Comparison of ENCODE assay signal across 8 mouse cellular contexts in the genomic region with DNA sequence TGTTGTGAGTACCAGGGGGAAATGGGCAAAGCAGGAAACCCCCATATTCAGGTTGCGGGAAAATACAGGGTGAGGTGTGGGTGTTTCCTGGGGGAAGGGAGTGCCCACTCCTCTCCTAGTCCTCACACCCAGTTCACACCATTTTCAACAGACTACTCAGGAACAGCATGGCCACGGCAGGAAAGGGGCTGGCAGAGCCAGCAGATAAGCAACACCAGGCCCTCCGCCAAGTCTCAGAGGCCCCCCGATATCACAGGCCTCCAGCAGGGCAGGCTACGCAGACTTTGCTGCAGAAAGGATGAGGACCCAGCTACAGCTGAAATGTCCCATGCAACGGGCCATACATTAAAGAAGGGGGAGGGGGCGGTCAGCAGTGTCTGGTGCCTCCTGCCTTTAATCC. TPM values are rescaled to one million over a fixed set of nuclear protein-coding genes. Genes with fewer than 3 reads are reported as not detected.
A peak's percentile ranks its signal among the peaks of the same experiment; 100 is the strongest.
DNase-seq lines count a peak whose midpoint lies in the region; ATAC-seq and TF ChIP-seq lines count a peak whose summit lies in the region.
"Had no signal": no experiment of that assay in that cellular context is flagged by ENCODE, and none has a peak within 500 bp of the region (broad histone marks: within the 10 kb centered on the region; RNA-seq: fewer than 3 reads in every experiment).

No protein-coding gene starts in this region.

- no peak overlapping the region for H3K4me2 ChIP-seq in midbrain, embryonic 15.5 days
- H3K4me2 ChIP-seq in forebrain, embryonic 14.5 days (ENCODE audit: low read length): no peak overlapping the region
- peak overlapping the region; percentile 24; the same call in 1 of the 2 replicates for H3K4me2 ChIP-seq in intestine, postnatal 0 days (replicated peaks; ENCODE audit: low read depth)
- peak overlapping the region; percentile 33; the same call in 1 of the 2 replicates for H3K4me2 ChIP-seq in stomach, embryonic 15.5 days

- H3K4me1 ChIP-seq in midbrain, embryonic 10.5 days: peaks cover 43% of the 10 kb centered on the region
- peaks cover 13% of the 10 kb centered on the region for H3K4me1 ChIP-seq in midbrain, embryonic 15.5 days
- peaks cover 16% of the 10 kb centered on the region for H3K4me1 ChIP-seq in forebrain, embryonic 14.5 days (ENCODE audit: control insufficient read depth, insufficient read depth, low read length)
- H3K4me1 ChIP-seq in intestine, postnatal 0 days (replicated peaks; ENCODE audit: control insufficient read depth, insufficient read depth, low read length): peaks cover 36% of the 10 kb centered on the region
- peaks cover 70% of the 10 kb centered on the region for H3K4me1 ChIP-seq in stomach, embryonic 15.5 days

- no peak for TF ChIP-seq CTCF in intestine, postnatal 0 days (IDR thresholded peaks at IDR 0.05; ENCODE audit: low read depth)

- peaks cover 5% of the 10 kb centered on the region; the same call in 1 of the 2 replicates for H3K9me3 ChIP-seq in midbrain, embryonic 10.5 days (replicated peaks)
- no peaks in the 10 kb centered on the region for H3K9me3 ChIP-seq in midbrain, embryonic 15.5 days
- H3K9me3 ChIP-seq in forebrain, embryonic 14.5 days (replicated peaks; ENCODE audit: control insufficient read depth, low read length): no peaks in the 10 kb centered on the region
- H3K9me3 ChIP-seq in intestine, postnatal 0 days (ENCODE audit: control insufficient read depth): no peaks in the 10 kb centered on the region
- no peaks in the 10 kb centered on the region for H3K9me3 ChIP-seq in stomach, embryonic 15.5 days

- ATAC-seq in midbrain, embryonic 15.5 days (replicated peaks): no peak
- ATAC-seq in forebrain, embryonic 14.5 days: no peak
- no peak for ATAC-seq in intestine, postnatal 0 days
- peak; percentile 57; the same call in 1 of the 2 replicates for ATAC-seq in stomach, embryonic 15.5 days (ENCODE audit: insufficient read depth, low FRiP score, low read depth)
- ATAC-seq in activated CD4-positive, CD25-positive, alpha-beta regulatory T cell, adult 4 months: no peak

- H3K27me3 ChIP-seq in midbrain, embryonic 10.5 days (ENCODE audit: low read depth, poor library complexity, severe bottlenecking): no peaks in the 10 kb centered on the region
- H3K27me3 ChIP-seq in midbrain, embryonic 15.5 days (replicated peaks): no peaks in the 10 kb centered on the region
- no peaks in the 10 kb centered on the region for H3K27me3 ChIP-seq in forebrain, embryonic 14.5 days (replicated peaks; ENCODE audit: control insufficient read depth, insufficient read depth, low read length)
- H3K27me3 ChIP-seq in intestine, postnatal 0 days (replicated peaks; ENCODE audit: control insufficient read depth, insufficient read depth, low read length): no peaks in the 10 kb centered on the region
- no peaks in the 10 kb centered on the region for H3K27me3 ChIP-seq in stomach, embryonic 15.5 days (replicated peaks)

- no peak overlapping the region for H3K4me3 ChIP-seq in midbrain, embryonic 10.5 days
- H3K4me3 ChIP-seq in midbrain, embryonic 15.5 days: no peak overlapping the region
- H3K4me3 ChIP-seq in forebrain, embryonic 14.5 days (ENCODE audit: low read depth, low read length): no peak overlapping the region
- no peak overlapping the region for H3K4me3 ChIP-seq in intestine, postnatal 0 days (ENCODE audit: low read depth, low read length)
- no peak overlapping the region for H3K4me3 ChIP-seq in stomach, embryonic 15.5 days (replicated peaks)

- intact Hi-C loops in left cerebral cortex, postnatal 14 days (cut with DNase I): no loop called here

- no peak overlapping the region for H3K9ac ChIP-seq in midbrain, embryonic 15.5 days
- H3K9ac ChIP-seq in forebrain, embryonic 14.5 days (ENCODE audit: low read length): no peak overlapping the region
- no peak overlapping the region for H3K9ac ChIP-seq in intestine, postnatal 0 days (ENCODE audit: low read depth, low read length)
- no peak overlapping the region for H3K9ac ChIP-seq in stomach, embryonic 15.5 days

- peaks cover 44% of the 10 kb centered on the region for H3K36me3 ChIP-seq in midbrain, embryonic 10.5 days
- no peaks in the 10 kb centered on the region for H3K36me3 ChIP-seq in midbrain, embryonic 15.5 days (replicated peaks)
- H3K36me3 ChIP-seq in forebrain, embryonic 14.5 days (ENCODE audit: control insufficient read depth, insufficient read depth, low read length): no peaks in the 10 kb centered on the region
- no peaks in the 10 kb centered on the region for H3K36me3 ChIP-seq in intestine, postnatal 0 days (ENCODE audit: control insufficient read depth, insufficient read depth)
- H3K36me3 ChIP-seq in stomach, embryonic 15.5 days: 0 out of 2 replicates have a peak, but pooled peaks cover 5% of the 10 kb centered on the region

- DNase-seq in midbrain, embryonic 10.5 days (ENCODE audit: low spot score): no peak
- DNase-seq in forebrain, embryonic 14.5 days (ENCODE audit: low spot score): peak; percentile 33
- no peak for DNase-seq in left cerebral cortex, postnatal 14 days (ENCODE audit: low spot score in 2 of 2)
- DNase-seq: cerebellum, postnatal 36 days had no signal

- 0 out of 2 replicates have a peak overlapping the region, but pooled peaks have one; percentile 13 for H3K27ac ChIP-seq in midbrain, embryonic 10.5 days (replicated peaks)
- no peak overlapping the region for H3K27ac ChIP-seq in midbrain, embryonic 15.5 days
- no peak overlapping the region for H3K27ac ChIP-seq in forebrain, embryonic 14.5 days (ENCODE audit: low read depth, low read length)
- no peak overlapping the region for H3K27ac ChIP-seq in intestine, postnatal 0 days (ENCODE audit: low read depth, low read length)
- peak overlapping the region; percentile 74; the same call in 1 of the 2 replicates for H3K27ac ChIP-seq in stomach, embryonic 15.5 days

- WGBS in midbrain, embryonic 10.5 days: 88% methylated on average over 7 of the region's 7 CpGs
- WGBS in midbrain, embryonic 15.5 days: 85% methylated on average over 7 of the region's 7 CpGs
- 71% methylated on average over 7 of the region's 7 CpGs for WGBS in forebrain, embryonic 14.5 days
- 54% methylated on average over 7 of the region's 7 CpGs for WGBS in intestine, postnatal 0 days
- 49% methylated on average over 7 of the region's 7 CpGs for whole genome bisulfite sequencing in stomach, embryonic 15.5 days

RNA-seq across cellular contexts. Expression of a gene that starts 14.4 kb away (rescaled TPM):
- polyA plus RNA-seq in midbrain, embryonic 10.5 days (2016; fragmentation: Nextera tagmentation; extraction: Ambion mirVana): 35.0 and 36.8 TPM in 2 replicates
- 18.5 and 18.6 TPM in 2 replicates for polyA plus RNA-seq in midbrain, embryonic 15.5 days (2015; fragmentation: Nextera tagmentation; extraction: Ambion mirVana)
- polyA plus RNA-seq in forebrain, embryonic 14.5 days (2014; fragmentation: Nextera tagmentation; extraction: Ambion mirVana): 20.6 and 20.8 TPM in 2 replicates
- polyA plus RNA-seq in intestine, postnatal 0 days (2015; fragmentation: Nextera tagmentation; extraction: Ambion mirVana): 39.2 and 40.7 TPM in 2 replicates
- 44.2 and 44.5 TPM in 2 replicates for polyA plus RNA-seq in stomach, embryonic 15.5 days (2015; fragmentation: Nextera tagmentation; extraction: Ambion mirVana)
- 10 to 100 TPM; 49.5 to 50.0 TPM for total RNA-seq in left cerebral cortex, postnatal 14 days (2021)
- 10 to 100 TPM; 50.8 to 62.0 TPM for polyA plus RNA-seq in activated CD4-positive, CD25-positive, alpha-beta regulatory T cell, adult 4 months (2017; shearing (Covaris generic))

Comparison
In these comparisons a context has a peak if more than half of its experiments do, and no peak if none do; other contexts are left out.
1. H3K27ac ChIP-seq: peak in midbrain, embryonic 10.5 days (single experiment) and stomach, embryonic 15.5 days (single experiment); none in midbrain, embryonic 15.5 days (single experiment), forebrain, embryonic 14.5 days (single experiment) and intestine, postnatal 0 days (single experiment).
2. H3K4me2 ChIP-seq: peak in intestine, postnatal 0 days (single experiment) and stomach, embryonic 15.5 days (single experiment); none in midbrain, embryonic 15.5 days (single experiment) and forebrain, embryonic 14.5 days (single experiment).